Mouse (Mus musculus): ENCODE data around the gene Gm14327. TPM values are rescaled to one million over a fixed set of nuclear protein-coding genes. Genes with fewer than 3 reads are reported as not detected.

The Gm14327 gene
- polyA plus RNA-seq (2014; fragmentation: Illumina TruSeq; extraction: RNeasy Lipid Tissue Mini Kit (QIAGEN cat#74804); ENCODE audit: low read depth, low replicate concordance): 1.5 TPM

DNA sequence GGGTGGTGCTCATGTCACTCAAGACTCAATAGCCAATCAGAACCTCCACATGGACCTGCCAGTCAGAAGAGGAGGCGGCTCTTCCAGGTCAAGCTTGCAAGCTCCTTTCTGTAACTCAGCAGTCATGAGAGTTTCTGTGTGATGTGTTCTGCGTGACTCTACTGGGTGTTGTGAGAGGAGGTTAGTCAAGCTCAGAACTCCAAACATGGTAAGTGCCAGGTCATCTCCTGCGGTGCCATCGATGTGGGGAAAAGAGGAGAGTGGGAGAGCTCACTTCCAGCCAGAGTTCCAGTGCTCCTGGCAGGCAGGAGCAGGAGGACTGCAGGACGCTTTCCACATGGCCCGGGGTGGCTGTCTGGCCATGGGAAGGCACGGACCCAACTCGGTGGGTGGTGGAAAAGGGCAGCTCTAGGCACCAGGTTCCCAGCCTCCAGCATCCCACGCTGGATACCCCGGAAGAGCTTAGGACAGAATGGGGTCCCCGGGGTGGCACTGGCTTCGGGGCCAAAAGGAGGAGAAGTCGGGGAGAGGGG lies at the start of gene Gm14327:
Gene Gm14327, plus strand, starts transcription at position 51 of the 533 bp plus-strand sequence.

DNA sequence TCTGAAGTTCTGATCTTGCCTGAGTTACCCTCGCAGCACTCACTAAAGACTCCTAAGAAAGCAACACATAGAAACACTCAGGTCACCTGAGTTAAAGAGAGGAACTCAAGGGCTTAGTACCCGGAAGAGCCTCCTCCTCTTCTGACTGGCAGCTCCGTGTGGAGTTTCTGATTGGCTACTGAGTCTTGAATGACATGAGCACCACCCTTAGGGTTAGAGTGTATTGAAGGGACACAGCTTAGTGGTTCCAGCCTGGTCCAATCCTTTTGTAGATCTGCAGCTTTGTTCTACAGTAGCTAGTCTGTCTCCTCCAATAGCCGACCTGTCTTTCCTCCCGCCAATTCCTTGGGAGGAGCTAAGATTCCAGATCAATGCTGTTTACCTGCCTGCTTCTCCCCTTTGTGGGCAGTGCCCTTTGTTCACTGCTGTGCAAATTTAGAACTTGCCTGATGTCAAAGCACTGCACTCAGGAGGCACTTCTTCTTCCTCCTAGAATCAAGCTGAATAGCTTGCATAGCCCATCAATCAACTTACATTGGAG lies 28.7 kb downstream of the Gm14327 start, which contains the start of gene Zfp972:
Gene Zfp972, minus strand, starts transcription at position 51 of the 541 bp plus-strand sequence.

Other genes with a start within 250 kb of the Gm14327 start
- gene Gm14322, start 137.8 kb upstream of the Gm14327 start, polyA plus RNA-seq (2014; fragmentation: Illumina TruSeq; extraction: RNeasy Lipid Tissue Mini Kit (QIAGEN cat#74804); ENCODE audit: low read depth, low replicate concordance): 1.6 TPM
- gene Gm14325, start 56.8 kb upstream of the Gm14327 start, polyA plus RNA-seq (2014; fragmentation: Illumina TruSeq; extraction: RNeasy Lipid Tissue Mini Kit (QIAGEN cat#74804); ENCODE audit: low read depth, low replicate concordance): 18.7 TPM
- 0.48 TPM for gene Zfp972, start 28.5 kb downstream of the Gm14327 start, polyA plus RNA-seq (2014; fragmentation: Illumina TruSeq; extraction: RNeasy Lipid Tissue Mini Kit (QIAGEN cat#74804); ENCODE audit: low read depth, low replicate concordance)
- gene Gm14326, start 60.2 kb downstream of the Gm14327 start, polyA plus RNA-seq (2014; fragmentation: Illumina TruSeq; extraction: RNeasy Lipid Tissue Mini Kit (QIAGEN cat#74804); ENCODE audit: low read depth, low replicate concordance): 6.8 TPM
- gene Zfp971, start 126.2 kb downstream of the Gm14327 start, polyA plus RNA-seq (2014; fragmentation: Illumina TruSeq; extraction: RNeasy Lipid Tissue Mini Kit (QIAGEN cat#74804); ENCODE audit: low read depth, low replicate concordance): 7.7 TPM
- 3.3 TPM for gene Zfp931, start 181.4 kb downstream of the Gm14327 start, polyA plus RNA-seq (2014; fragmentation: Illumina TruSeq; extraction: RNeasy Lipid Tissue Mini Kit (QIAGEN cat#74804); ENCODE audit: low read depth, low replicate concordance)
- gene Phactr3, start 221.9 kb downstream of the Gm14327 start, polyA plus RNA-seq (2014; fragmentation: Illumina TruSeq; extraction: RNeasy Lipid Tissue Mini Kit (QIAGEN cat#74804); ENCODE audit: low read depth, low replicate concordance): 10.6 TPM

Data from testis, adult 10 weeks (tissue).